9 mouse cellular contexts compared by ENCODE assay signal in genomic region chr12:8450639-8451038, GRCm38 (mm10). TPM values are rescaled to one million over a fixed set of nuclear protein-coding genes. Genes with fewer than 3 reads are reported as not detected.
A peak's percentile ranks its signal among the peaks of the same experiment; 100 is the strongest.
DNase-seq lines count a peak whose midpoint lies in the region; ATAC-seq and TF ChIP-seq lines count a peak whose summit lies in the region.
"Had no signal": no experiment of that assay in that cellular context is flagged by ENCODE, and none has a peak within 500 bp of the region (broad histone marks: within the 10 kb centered on the region; RNA-seq: fewer than 3 reads in every experiment).

No protein-coding gene starts in this region.

- TF ChIP-seq CTCF in hindbrain, postnatal 0 days (IDR thresholded peaks at IDR 0.05; ENCODE audit: low read depth) = no peak

- H3K36me3 ChIP-seq in heart, embryonic 11.5 days (ENCODE audit: control insufficient read depth, insufficient read depth, low read length) = no peaks in the 10 kb centered on the region
- H3K36me3 ChIP-seq in hindbrain, postnatal 0 days (ENCODE audit: insufficient read depth, low read length) = no peaks in the 10 kb centered on the region
- no peaks in the 10 kb centered on the region for H3K36me3 ChIP-seq in midbrain, embryonic 14.5 days (ENCODE audit: control insufficient read depth, insufficient read depth, low read length)

- no peaks in the 10 kb centered on the region for H3K9me3 ChIP-seq in heart, embryonic 11.5 days (replicated peaks; ENCODE audit: control insufficient read depth, low read length)
- H3K9me3 ChIP-seq in hindbrain, postnatal 0 days (ENCODE audit: low read length) = no peaks in the 10 kb centered on the region
- H3K9me3 ChIP-seq in midbrain, embryonic 14.5 days (ENCODE audit: control insufficient read depth, low read length) = no peaks in the 10 kb centered on the region

- H3K4me2 ChIP-seq in heart, embryonic 11.5 days = no peak overlapping the region
- no peak overlapping the region for H3K4me2 ChIP-seq in hindbrain, postnatal 0 days (ENCODE audit: low read depth, low read length)
- H3K4me2 ChIP-seq in midbrain, embryonic 14.5 days (ENCODE audit: low read length) = no peak overlapping the region

- no peak overlapping the region for H3K9ac ChIP-seq in heart, embryonic 11.5 days (ENCODE audit: low read depth, low read length)
- no peak overlapping the region for H3K9ac ChIP-seq in hindbrain, postnatal 0 days (replicated peaks; ENCODE audit: low read length)
- no peak overlapping the region for H3K9ac ChIP-seq in midbrain, embryonic 14.5 days (replicated peaks; ENCODE audit: low read length)
- H3K9ac ChIP-seq: liver, embryonic 14.5 days had no signal

- WGBS in heart, embryonic 11.5 days (ENCODE audit: insufficient replicate concordance) = 60% methylated on average over 6 of the region's 6 CpGs
- WGBS in hindbrain, postnatal 0 days = 30% methylated on average over 6 of the region's 6 CpGs
- 76% methylated on average over 6 of the region's 6 CpGs for WGBS in midbrain, embryonic 14.5 days

- 0 out of 2 replicates have a peak, but pooled peaks cover 4% of the 10 kb centered on the region for H3K4me1 ChIP-seq in heart, embryonic 11.5 days (ENCODE audit: control insufficient read depth, insufficient read depth, low read length)
- peaks cover 7% of the 10 kb centered on the region for H3K4me1 ChIP-seq in hindbrain, postnatal 0 days (ENCODE audit: insufficient read depth, low read length)
- H3K4me1 ChIP-seq in midbrain, embryonic 14.5 days (ENCODE audit: control insufficient read depth, insufficient read depth, low read length) = no peaks in the 10 kb centered on the region

- DNase-seq in heart, adult 11 months = peak; percentile 97
- peak; percentile 90 for DNase-seq in brain, adult 2 months (ENCODE audit: low read depth, low spot score)
- peak; percentile 87 for DNase-seq in hindbrain, postnatal 0 days (ENCODE audit: low spot score)
- DNase-seq in midbrain, embryonic 14.5 days = peak; percentile 34
- DNase-seq in kidney, adult 11 months = no peak
- DNase-seq in ovary, postnatal 10 days (ENCODE audit: low spot score) = no peak
- DNase-seq in natural killer cell, adult 2 months (ENCODE audit: low spot score in 2 of 2) = no peak

- no peak overlapping the region for H3K27ac ChIP-seq in heart, embryonic 11.5 days (ENCODE audit: low read depth, low read length)
- no peak overlapping the region for H3K27ac ChIP-seq in hindbrain, postnatal 0 days
- H3K27ac ChIP-seq in midbrain, embryonic 14.5 days (replicated peaks; ENCODE audit: low read depth, low read length) = no peak overlapping the region
- H3K27ac ChIP-seq: liver, embryonic 14.5 days had no signal

- ATAC-seq in heart, embryonic 11.5 days (replicated peaks; ENCODE audit: insufficient number of reproducible peaks, low FRiP score, low TSS enrichment) = no peak
- ATAC-seq in hindbrain, postnatal 0 days = peak; percentile 62
- ATAC-seq in midbrain, embryonic 14.5 days (ENCODE audit: low FRiP score, low TSS enrichment) = 0 out of 2 replicates have a peak, but pooled peaks have one; percentile 38

- no peaks in the 10 kb centered on the region; the same call in 1 of the 2 replicates for H3K27me3 ChIP-seq in heart, embryonic 11.5 days (ENCODE audit: control insufficient read depth, insufficient read depth, low read length)
- H3K27me3 ChIP-seq in hindbrain, postnatal 0 days (ENCODE audit: insufficient read depth, low read length) = no peaks in the 10 kb centered on the region
- no peaks in the 10 kb centered on the region for H3K27me3 ChIP-seq in midbrain, embryonic 14.5 days (ENCODE audit: control insufficient read depth, insufficient read depth, low read length)

- no peak overlapping the region for H3K4me3 ChIP-seq in heart, embryonic 11.5 days (ENCODE audit: low read depth, low read length)
- no peak overlapping the region for H3K4me3 ChIP-seq in hindbrain, postnatal 0 days (ENCODE audit: low read length)
- H3K4me3 ChIP-seq in midbrain, embryonic 14.5 days (replicated peaks; ENCODE audit: low read depth, low read length) = no peak overlapping the region

RNA-seq across cellular contexts. Expression of gene Rhob, which starts 49.2 kb away (rescaled TPM):
- polyA plus RNA-seq in heart, embryonic 11.5 days (2014; fragmentation: Nextera tagmentation; extraction: Ambion mirVana) = 54.8 and 57.2 TPM in 2 replicates
- total RNA-seq in hindbrain, postnatal 0 days (2014; rRNA removed) = 356 and 385 TPM in 2 replicates
- 71.4 and 71.7 TPM in 2 replicates for polyA plus RNA-seq in hindbrain, postnatal 0 days (2015; fragmentation: Nextera tagmentation; extraction: Ambion mirVana)
- polyA plus RNA-seq in midbrain, embryonic 14.5 days (2014; fragmentation: Nextera tagmentation; extraction: Ambion mirVana) = 111 and 116 TPM in 2 replicates

Comparison
In these comparisons a context has a peak if more than half of its experiments do, and no peak if none do; other contexts are left out.
1. DNase-seq: peak in heart, adult 11 months (single experiment), brain, adult 2 months (single experiment), hindbrain, postnatal 0 days (single experiment) and midbrain, embryonic 14.5 days (single experiment); none in kidney, adult 11 months (single experiment), ovary, postnatal 10 days (single experiment) and natural killer cell, adult 2 months (0 of 2).